Mouse (Mus musculus) hindbrain, embryonic 14.5 days (tissue): ENCODE data around the gene Asb16. TPM values are rescaled to one million over a fixed set of nuclear protein-coding genes. Genes with fewer than 3 reads are reported as not detected.

ENCODE experiments used
- ATAC-seq: fragments of 200-750 bp; cut with Nextera tagmentation; 2 replicates; pipeline ENCODE4 v1.8.0; 2017; ENCODE audit warnings: moderate number of reproducible peaks, mild to moderate bottlenecking, moderate TSS enrichment, moderate library complexity; ENCODE audit not compliant: low FRiP score
- DNase-seq: peaks from one replicate; pipeline ENCODE4 v3.0.0-alpha.2; 2015; ENCODE audit warnings: low spot score
- H3K27ac ChIP-seq: fragments of 300-500 bp; sonication (generic); 2 replicates; pipeline ENCODE4 v1.5.1; 2014; ENCODE audit warnings: mild to moderate bottlenecking, moderate library complexity
- H3K27me3 ChIP-seq: fragments of 300-500 bp; sonication (generic); 2 replicates; pipeline ENCODE4 v1.6.1; 2014; ENCODE audit warnings: mild to moderate bottlenecking, low read length, mixed read lengths; ENCODE audit not compliant: control insufficient read depth, insufficient read depth
- H3K36me3 ChIP-seq: fragments of 300-500 bp; sonication (generic); replicated peaks from 2 replicates; pipeline ENCODE4 v1.6.1; 2014; ENCODE audit not compliant: control insufficient read depth, insufficient read depth
- H3K4me1 ChIP-seq: fragments of 300-500 bp; sonication (generic); replicated peaks from 2 replicates; pipeline ENCODE4 v1.6.1; 2014; ENCODE audit warnings: antibody characterized with exemption, low read length, mixed read lengths; ENCODE audit not compliant: control insufficient read depth, insufficient read depth
- H3K4me2 ChIP-seq: fragments of 300-500 bp; sonication (generic); replicated peaks from 2 replicates; pipeline ENCODE4 v1.6.1; 2014; ENCODE audit warnings: mild to moderate bottlenecking, moderate library complexity
- H3K4me3 ChIP-seq: fragments of 300-500 bp; sonication (generic); replicated peaks from 2 replicates; pipeline ENCODE4 v1.5.1; 2014; ENCODE audit warnings: mild to moderate bottlenecking, low read length
- H3K9ac ChIP-seq: fragments of 300-500 bp; sonication (generic); 2 replicates; pipeline ENCODE4 v1.6.1; 2014
- H3K9me3 ChIP-seq: fragments of 300-500 bp; sonication (generic); 2 replicates; pipeline ENCODE4 v1.6.1; 2016; ENCODE audit warnings: low read length; ENCODE audit not compliant: control insufficient read depth
- WGBS: fragments of 180-500 bp; shearing (Covaris S2); extraction: QIAGEN DNeasy Blood & Tissue Kit; methylation state at CpG from one replicate; pipeline ENCODE4 v1.1.7; 2014; 5-methylcytosine and 5-hydroxymethylcytosine counted together
- polyA plus RNA-seq: library from polyadenylated mRNA; unstranded; fragments of >200 nt; fragmentation: Nextera tagmentation; extraction: Ambion mirVana; gene quantifications from 2 replicates; pipeline ENCODE4 v1.2.1, GENCODE M21; 2014

Gene Asb16
- polyA plus RNA-seq, 1 experiment from 2014 or later: 0.07 TPM

- no peaks in the 10 kb centered on the region for H3K9me3 ChIP-seq
- H3K4me2 ChIP-seq: no peak overlapping the region
- no peaks in the 10 kb centered on the region for H3K4me1 ChIP-seq
- no peak overlapping the region for H3K27ac ChIP-seq
- H3K27me3 ChIP-seq: no peaks in the 10 kb centered on the region
- no peaks in the 10 kb centered on the region for H3K36me3 ChIP-seq
- no peak for ATAC-seq
- DNase-seq: no peak
- 44% methylated on average over 9 of the region's 9 CpGs for WGBS
- no peak overlapping the region for H3K4me3 ChIP-seq
- H3K9ac ChIP-seq: no peak overlapping the region
Measured at GRCm38 (mm10) chr11:102257514-102257913, 11.0 kb upstream of the Asb16 start.

GRCm38 (mm10) chr11:102258095-102258494 lies 10.4 kb upstream of the Asb16 start:
- Histone ChIP-seq H3K27me3 (no peaks in the 10 kb centered on the region), H3K4me1 (no peaks in the 10 kb centered on the region), H3K9me3 (no peaks in the 10 kb centered on the region), H3K9ac (no peak overlapping the region), H3K4me3 (no peak overlapping the region), H3K27ac (no peak overlapping the region), H3K36me3 (no peaks in the 10 kb centered on the region), H3K4me2 (no peak overlapping the region)
- 85% methylated on average over 6 of the region's 6 CpGs for WGBS
- no peak for DNase-seq
- no peak for ATAC-seq

- no peak overlapping the region for H3K4me2 ChIP-seq
- 94% methylated on average over 3 of the region's 3 CpGs for WGBS
- H3K4me1 ChIP-seq: no peaks in the 10 kb centered on the region
Measured at GRCm38 (mm10) chr11:102258521-102258920, 10.0 kb upstream of the Asb16 start.

DNA sequence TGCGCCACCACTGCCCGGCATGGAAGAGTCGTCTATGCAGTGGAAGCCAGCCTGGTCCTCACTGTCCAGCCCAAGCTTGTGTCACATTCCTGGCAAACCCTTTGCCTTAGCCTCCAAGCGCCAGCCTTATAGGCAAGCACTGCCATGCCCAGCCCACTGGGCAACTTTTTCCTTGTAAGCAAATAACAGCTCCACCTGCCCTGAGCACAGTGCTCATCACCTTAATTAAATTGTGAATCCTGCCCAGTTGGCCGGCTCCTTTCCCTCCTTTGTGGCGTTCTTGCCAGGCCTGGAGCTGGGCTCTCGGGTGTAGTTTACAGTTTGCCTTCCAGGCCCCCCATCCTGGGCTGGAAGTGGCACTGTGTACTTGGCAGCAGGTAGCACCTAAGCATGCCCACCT lies 5.3 kb upstream of the Asb16 start:
- Histone ChIP-seq H3K27me3 (no peaks in the 10 kb centered on the region), H3K4me1 (no peaks in the 10 kb centered on the region), H3K4me3 (no peak overlapping the region), H3K9ac (no peak overlapping the region), H3K36me3 (no peaks in the 10 kb centered on the region), H3K4me2 (no peak overlapping the region), H3K9me3 (no peaks in the 10 kb centered on the region), H3K27ac (no peak overlapping the region)
- ATAC-seq (no peak), DNase-seq (no peak)
- 94% methylated on average over 7 of the region's 7 CpGs for WGBS

More at GRCm38 (mm10) chr11:102258521-102258920, 10.0 kb upstream of the Asb16 start:
- DNase-seq (no peak), ATAC-seq (no peak)
- no peaks in the 10 kb centered on the region for H3K27me3 ChIP-seq
- H3K9me3 ChIP-seq: no peaks in the 10 kb centered on the region
- no peak overlapping the region for H3K9ac ChIP-seq
- no peak overlapping the region for H3K4me3 ChIP-seq
- no peaks in the 10 kb centered on the region for H3K36me3 ChIP-seq
- no peak overlapping the region for H3K27ac ChIP-seq

GRCm38 (mm10) chr11:102265816-102266215 lies 2.7 kb upstream of the Asb16 start:
- DNase-seq: no peak
- WGBS: 66% methylated on average over 14 of the region's 14 CpGs
- no peaks in the 10 kb centered on the region for H3K36me3 ChIP-seq
- ATAC-seq: no peak
- H3K9me3 ChIP-seq: no peaks in the 10 kb centered on the region
- no peaks in the 10 kb centered on the region for H3K4me1 ChIP-seq
- no peak overlapping the region for H3K4me3 ChIP-seq
- H3K4me2 ChIP-seq: no peak overlapping the region
- no peak overlapping the region for H3K27ac ChIP-seq
- no peaks in the 10 kb centered on the region for H3K27me3 ChIP-seq
- no peak overlapping the region for H3K9ac ChIP-seq

DNA sequence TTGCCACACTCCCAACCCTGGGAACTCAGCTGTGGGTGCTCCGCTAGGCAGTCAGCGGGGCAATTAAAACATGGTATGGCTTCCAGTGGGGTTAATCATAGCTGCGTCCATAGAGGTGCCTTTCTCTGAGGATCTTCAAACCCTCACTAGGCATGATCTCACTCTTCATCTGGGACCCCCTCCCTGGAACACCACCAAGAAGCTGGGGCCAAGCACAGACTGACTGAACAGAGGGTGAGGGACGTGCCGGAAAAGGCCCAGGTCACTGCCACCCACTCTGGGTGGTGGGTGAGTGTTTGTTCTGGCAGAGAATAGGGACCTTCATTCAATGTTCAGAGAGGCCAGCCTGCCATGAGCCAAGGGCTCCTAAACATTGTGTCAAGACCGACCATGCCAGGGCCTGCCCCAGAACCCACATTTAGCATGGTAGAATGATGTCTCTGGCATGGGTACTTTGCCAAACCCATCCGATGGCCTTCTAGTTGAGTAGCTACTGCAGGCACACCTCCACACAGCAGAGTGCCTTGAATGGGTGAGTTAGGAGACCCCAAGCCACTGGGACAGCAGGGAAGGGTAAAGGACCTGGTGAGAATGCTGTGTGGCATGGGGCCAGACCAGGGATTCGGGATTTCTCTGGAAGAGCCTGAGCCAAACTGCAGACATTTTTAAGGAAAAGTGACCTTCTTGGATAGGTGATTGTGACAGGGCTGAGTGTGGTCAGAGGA lies 1.8 kb upstream of the Asb16 start:
- H3K36me3 ChIP-seq: no peaks in the 10 kb centered on the region
- WGBS: 87% methylated on average over 8 of the region's 8 CpGs

DNA sequence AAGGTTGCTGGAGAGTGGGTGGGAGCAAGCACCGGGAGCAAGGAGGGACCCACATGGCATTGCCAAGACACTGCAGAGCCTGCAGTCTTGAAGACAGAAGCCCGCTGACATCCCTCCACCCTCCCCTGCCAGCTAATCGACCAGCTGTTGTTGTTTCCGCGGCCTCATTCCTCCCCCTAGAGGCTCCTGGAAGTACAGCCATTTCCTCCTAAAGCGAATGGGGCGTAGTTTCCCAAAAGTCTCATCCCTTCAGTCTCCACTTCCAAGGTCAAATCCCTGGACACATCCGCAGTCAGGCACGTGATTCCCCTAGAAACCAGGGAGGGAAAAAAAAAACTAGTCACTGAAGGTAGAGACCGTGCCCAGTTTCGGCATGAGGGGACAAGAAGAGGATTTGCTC lies 1.1 kb upstream of the Asb16 start:
- Histone ChIP-seq H3K27me3 (no peaks in the 10 kb centered on the region), H3K4me3 (no peak overlapping the region), H3K27ac (no peak overlapping the region), H3K4me2 (no peak overlapping the region), H3K9ac (no peak overlapping the region), H3K9me3 (no peaks in the 10 kb centered on the region), H3K36me3 (no peaks in the 10 kb centered on the region), H3K4me1 (no peaks in the 10 kb centered on the region)
- WGBS: 9% methylated on average over 11 of the region's 11 CpGs
- DNase-seq (peak; percentile 79), ATAC-seq (peak; percentile 66; the same call in 1 of the 2 replicates)

More for the DNA sequence above, 1.8 kb upstream of the Asb16 start:
- ATAC-seq (no peak), DNase-seq (no peak)
- Histone ChIP-seq H3K9ac (no peak overlapping the region), H3K27ac (no peak overlapping the region), H3K27me3 (no peaks in the 10 kb centered on the region), H3K4me2 (no peak overlapping the region), H3K4me1 (no peaks in the 10 kb centered on the region), H3K9me3 (no peaks in the 10 kb centered on the region), H3K4me3 (no peak overlapping the region)

DNA sequence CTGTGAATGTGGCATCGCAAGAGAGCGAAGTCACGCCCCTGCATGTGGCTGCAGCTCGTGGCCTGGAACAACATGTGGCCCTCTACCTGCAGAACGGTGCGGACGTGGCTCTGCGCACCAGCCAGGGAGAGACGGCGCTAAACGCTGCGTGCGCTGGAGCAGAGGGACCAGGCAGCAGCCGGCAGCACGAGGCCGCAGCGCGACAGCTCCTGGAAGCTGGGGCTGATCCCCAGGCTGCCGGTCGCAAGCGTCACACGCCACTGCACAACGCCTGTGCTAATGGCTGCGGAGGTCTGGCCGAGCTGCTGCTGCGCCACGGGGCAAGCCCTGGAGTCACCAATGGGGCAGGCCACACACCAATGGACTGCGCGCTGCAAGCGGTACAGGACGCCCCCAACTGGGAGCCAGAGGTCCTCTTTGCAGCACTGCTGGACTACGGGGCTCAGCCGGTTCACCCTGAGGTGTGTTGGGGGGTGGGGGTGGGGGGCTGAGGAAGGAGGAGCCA lies 7.9 kb downstream of the Asb16 start:
- under 1% methylated on average over 33 of the region's 33 CpGs for WGBS
- H3K4me1 ChIP-seq: peaks cover 9% of the 10 kb centered on the region
- peak overlapping the region; percentile 32; the same call in 1 of the 2 replicates for H3K27ac ChIP-seq
- H3K9me3 ChIP-seq: no peaks in the 10 kb centered on the region
- H3K36me3 ChIP-seq: no peaks in the 10 kb centered on the region
- H3K4me3 ChIP-seq: peak overlapping the region; percentile 34
- H3K4me2 ChIP-seq: peak overlapping the region; percentile 86
- DNase-seq (peak; percentile 47), ATAC-seq (peak; percentile 68; the same call in 1 of the 2 replicates)
- peak overlapping the region; percentile 67 for H3K9ac ChIP-seq
- H3K27me3 ChIP-seq: peaks cover 9% of the 10 kb centered on the region

- Histone ChIP-seq H3K9ac (no peak overlapping the region), H3K4me1 (peaks cover 9% of the 10 kb centered on the region), H3K4me2 (no peak overlapping the region), H3K36me3 (no peaks in the 10 kb centered on the region), H3K4me3 (no peak overlapping the region), H3K27me3 (peaks cover 9% of the 10 kb centered on the region), H3K27ac (no peak overlapping the region), H3K9me3 (no peaks in the 10 kb centered on the region)
- WGBS: 30% methylated on average over 11 of the region's 12 CpGs
- ATAC-seq (no peak), DNase-seq (no peak)
Measured at GRCm38 (mm10) chr11:102277754-102278153, 9.2 kb downstream of the Asb16 start.
